Mouse (Mus musculus): ENCODE data around the gene Ttc21b.

DNA sequence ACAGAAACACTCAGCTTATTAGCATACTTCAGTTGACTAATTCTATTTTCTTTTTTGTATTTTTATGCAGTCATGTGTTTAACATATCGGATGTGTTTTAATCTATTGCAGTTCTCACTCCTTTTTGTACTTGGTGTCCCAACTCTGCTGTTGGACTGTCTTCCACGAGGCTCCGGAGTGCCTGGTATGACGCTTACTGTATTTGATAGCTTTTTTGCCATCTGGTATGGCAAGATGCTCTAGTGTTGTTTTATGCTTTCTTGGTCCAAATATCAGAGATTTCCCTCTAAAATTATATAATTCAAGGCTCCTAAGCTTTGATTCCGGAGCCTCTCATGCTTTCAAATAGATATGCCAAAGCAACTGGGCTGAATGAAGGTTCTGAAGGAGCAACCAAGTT is 66.3 kb downstream of the Ttc21b start:
- TF ChIP-seq CTCF (IDR thresholded peaks at IDR 0.05; ENCODE audit: control insufficient read depth, insufficient read depth, insufficient replicate concordance, low read depth, low read length), result no peak
- TF ChIP-seq POLR2A (IDR thresholded peaks at IDR 0.05; ENCODE audit: control insufficient read depth, low read depth, low read length), result no peak
